Mouse (Mus musculus): ENCODE measurements around the gene Chst15.

GRCm38 (mm10) chr7:132317036-132317541 is at the start of gene Chst15:
- TF ChIP-seq CTCF (IDR thresholded peaks at IDR 0.05) (peak; percentile 43), EP300 (IDR thresholded peaks at IDR 0.05) (no peak)
